9 mouse cellular contexts compared by ENCODE assay signal in the genomic region with DNA sequence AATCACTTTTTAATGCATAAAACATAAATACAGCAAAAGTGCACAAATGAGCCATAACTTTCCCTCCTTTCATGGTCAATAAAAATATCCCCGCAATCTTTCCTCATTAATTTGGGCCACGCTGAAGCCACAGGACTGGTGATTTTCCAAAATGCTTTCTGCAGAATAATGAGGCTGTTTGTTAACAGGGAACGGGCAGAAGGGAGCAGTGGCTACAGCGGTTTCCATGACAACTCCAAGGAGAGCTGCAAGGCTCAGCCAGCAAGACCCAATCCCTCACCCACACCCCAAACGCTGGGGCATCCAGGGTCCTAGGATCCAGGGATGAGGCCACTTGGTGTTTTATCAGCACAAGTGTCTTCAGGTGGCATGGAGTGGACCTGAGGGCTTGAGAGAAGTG.
DNase-seq lines count a peak whose midpoint lies in the region.
"Had no signal": no experiment of that assay in that cellular context is flagged by ENCODE, and none has a peak within 500 bp of the region (broad histone marks: within the 10 kb centered on the region; RNA-seq: fewer than 3 reads in every experiment).

No protein-coding gene starts in this region.

- peak; percentile 41 to 42 for DNase-seq in cerebellum, postnatal 10 days
- DNase-seq in cerebellum, postnatal 4 days (ENCODE audit: low spot score in 2 of 2): no peak
- peak; percentile 27 for DNase-seq in right cerebral cortex, adult 18-20 months
- DNase-seq in right cerebral cortex, postnatal 4 days: no peak
- peak; percentile 18 to 23 for DNase-seq in layer of hippocampus, postnatal 36 days
- peak; percentile 19 for DNase-seq in telencephalon, adult 2 months (ENCODE audit: low read depth, low spot score)
- no peak for DNase-seq in urinary bladder, postnatal 14 days (ENCODE audit: low spot score)
- no peak for DNase-seq in gastrocnemius, adult 8-10 months (ENCODE audit: low spot score in 2 of 2)
- DNase-seq: kidney, postnatal 36 days had no signal

Comparison
In these comparisons a context has a peak if more than half of its experiments do, and no peak if none do; other contexts are left out.
1. DNase-seq: peak in cerebellum, postnatal 10 days (2 of 2), right cerebral cortex, adult 18-20 months (single experiment), layer of hippocampus, postnatal 36 days (2 of 2) and telencephalon, adult 2 months (single experiment); none in cerebellum, postnatal 4 days (0 of 2), right cerebral cortex, postnatal 4 days (single experiment), urinary bladder, postnatal 14 days (single experiment) and gastrocnemius, adult 8-10 months (0 of 2).